Mouse (Mus musculus) liver, embryonic 16.5 days (tissue): Measurements from ENCODE around the gene Atp8a1. TPM values are rescaled to one million over a fixed set of nuclear protein-coding genes. Genes with fewer than 3 reads are reported as not detected.

Source experiments
- microRNA-seq: library from miRNA; unstranded; fragments of <30 nt; microRNA quantifications from one replicate; pipeline ENCODE4, GENCODE M21; 2016
- polyA plus RNA-seq: library from polyadenylated mRNA; unstranded; fragments of >200 nt; fragmentation: Nextera tagmentation; extraction: Ambion mirVana; gene quantifications from 2 replicates; pipeline ENCODE4 v1.2.1, GENCODE M21; 2015

Gene Atp8a1
- polyA plus RNA-seq, 1 experiment from 2014 or later: 40.9 TPM

Small RNAs within 50 kb of the gene (microRNA-seq; reads per million reads assigned to microRNA genes)
- gene Gm23617: not detected

Other genes starting within 250 kb of the Atp8a1 start
- gene Shisa3, start 239.6 kb downstream of the Atp8a1 start, polyA plus RNA-seq: 0.43 and 0.47 TPM in 2 replicates
- not detected in 2 replicates for gene Gm5108, start 94.2 kb upstream of the Atp8a1 start, polyA plus RNA-seq
- gene Gm21905, start 99.0 kb upstream of the Atp8a1 start, polyA plus RNA-seq: not detected in 2 replicates
- gene Grxcr1, start 184.4 kb upstream of the Atp8a1 start, polyA plus RNA-seq: not detected in 2 replicates